Mouse (Mus musculus): ENCODE measurements around the gene Obscn.

Gene Obscn

GRCm38 (mm10) chr11:59058025-59058424 lies 78.2 kb downstream of the Obscn start:
- DNase-seq (ENCODE audit: low spot score in 2 of 2) = no peak

GRCm38 (mm10) chr11:59051031-59051430 lies 85.2 kb downstream of the Obscn start:
- peak; percentile 58 to 59 for DNase-seq (ENCODE audit: low spot score in 2 of 2)

- DNase-seq (ENCODE audit: low spot score in 2 of 2) = peak; percentile 28 to 44
Observed at GRCm38 (mm10) chr11:59044703-59045330, 91.4 kb downstream of the Obscn start.

GRCm38 (mm10) chr11:59029003-59029402 lies 107.2 kb downstream of the Obscn start:
- no peak for DNase-seq (ENCODE audit: low spot score in 2 of 2)

- no peak for DNase-seq (ENCODE audit: low spot score in 2 of 2)
Observed at GRCm38 (mm10) chr11:59026411-59026810, 109.8 kb downstream of the Obscn start.

GRCm38 (mm10) chr11:59015052-59015451 lies 121.2 kb downstream of the Obscn start:
- DNase-seq (ENCODE audit: low spot score in 2 of 2) = no peak

- peak; percentile 56 to 76 for DNase-seq (ENCODE audit: low spot score in 2 of 2)
Observed at GRCm38 (mm10) chr11:59002327-59003079, 133.7 kb downstream of the Obscn start.

- DNase-seq (ENCODE audit: low spot score in 2 of 2) = no peak
Observed at GRCm38 (mm10) chr11:59000635-59001034, 135.6 kb downstream of the Obscn start.

GRCm38 (mm10) chr11:58999830-59000229 lies 136.4 kb downstream of the Obscn start:
- no peak for DNase-seq (ENCODE audit: low spot score in 2 of 2)

- peak; percentile 82 to 85 for DNase-seq (ENCODE audit: low spot score in 2 of 2)
Observed at GRCm38 (mm10) chr11:58999158-58999557, 137.0 kb downstream of the Obscn start.

GRCm38 (mm10) chr11:58997541-58997940 lies 138.7 kb downstream of the Obscn start:
- DNase-seq (ENCODE audit: low spot score in 2 of 2) = no peak

- no peak for DNase-seq (ENCODE audit: low spot score in 2 of 2)
Observed at GRCm38 (mm10) chr11:58995807-58996370, 140.3 kb downstream of the Obscn start.

- DNase-seq (ENCODE audit: low spot score in 2 of 2) = no peak
Observed at GRCm38 (mm10) chr11:58995061-58995806, 141.0 kb downstream of the Obscn start.

- DNase-seq (ENCODE audit: low spot score in 2 of 2) = no peak
Observed at GRCm38 (mm10) chr11:58994337-58994826, 141.8 kb downstream of the Obscn start.

- no peak for DNase-seq (ENCODE audit: low spot score in 2 of 2)
Observed at GRCm38 (mm10) chr11:58993091-58993670, 143.0 kb downstream of the Obscn start.

GRCm38 (mm10) chr11:58991911-58992310 lies 144.3 kb downstream of the Obscn start:
- DNase-seq (ENCODE audit: low spot score in 2 of 2) = no peak

- DNase-seq (ENCODE audit: low spot score in 2 of 2) = peak in 1 of 2 experiments; percentile 60
Observed at GRCm38 (mm10) chr11:58990794-58991193, 145.4 kb downstream of the Obscn start.

GRCm38 (mm10) chr11:58990141-58990540 lies 146.1 kb downstream of the Obscn start:
- no peak for DNase-seq (ENCODE audit: low spot score in 2 of 2)

GRCm38 (mm10) chr11:58989166-58989565 lies 147.0 kb downstream of the Obscn start:
- no peak for DNase-seq (ENCODE audit: low spot score in 2 of 2)

GRCm38 (mm10) chr11:58985299-58985917 lies 150.8 kb downstream of the Obscn start:
- DNase-seq (ENCODE audit: low spot score in 2 of 2) = no peak

GRCm38 (mm10) chr11:58984657-58985056 lies 151.5 kb downstream of the Obscn start:
- DNase-seq (ENCODE audit: low spot score in 2 of 2) = no peak
